Mouse (Mus musculus) midbrain, postnatal 0 days (tissue): Measurements from ENCODE around the gene H2-DMa. TPM values are rescaled to one million over a fixed set of nuclear protein-coding genes. Genes with fewer than 3 reads are reported as not detected.
A peak's percentile ranks its signal among the peaks of the same experiment; 100 is the strongest.

Source experiments
- ATAC-seq: fragments of 200-750 bp; cut with Nextera tagmentation; 2 replicates; pipeline ENCODE4 v1.8.0; 2017; ENCODE audit warnings: moderate number of reproducible peaks, mild to moderate bottlenecking, moderate TSS enrichment, moderate library complexity; ENCODE audit not compliant: low FRiP score
- DNase-seq: peaks from one replicate; pipeline ENCODE4 v3.0.0-alpha.2; 2015; ENCODE audit warnings: low spot score
- H3K27ac ChIP-seq: fragments of 300-500 bp; sonication (generic); 2 replicates; pipeline ENCODE4 v1.5.1; 2014; ENCODE audit warnings: low read depth, mild to moderate bottlenecking, low read length, mixed read lengths
- H3K27me3 ChIP-seq: fragments of 300-500 bp; sonication (generic); 2 replicates; pipeline ENCODE4 v1.6.1; 2014; ENCODE audit warnings: low read length, control low read depth, mixed read lengths; ENCODE audit not compliant: insufficient read depth
- H3K36me3 ChIP-seq: fragments of 300-500 bp; sonication (generic); 2 replicates; pipeline ENCODE4 v1.6.1; 2014; ENCODE audit warnings: low read length, control low read depth, mixed read lengths; ENCODE audit not compliant: insufficient read depth
- H3K4me1 ChIP-seq: fragments of 300-500 bp; sonication (generic); 2 replicates; pipeline ENCODE4 v1.6.1; 2014; ENCODE audit warnings: mild to moderate bottlenecking, control low read depth, antibody characterized with exemption, low read length, mixed read lengths; ENCODE audit not compliant: insufficient read depth
- H3K4me2 ChIP-seq: fragments of 300-500 bp; sonication (generic); 2 replicates; pipeline ENCODE4 v1.6.1; 2014; ENCODE audit warnings: low read depth, mild to moderate bottlenecking, low read length, mixed read lengths; ENCODE audit not compliant: poor library complexity, severe bottlenecking
- H3K4me3 ChIP-seq: fragments of 300-500 bp; sonication (generic); 2 replicates; pipeline ENCODE4 v1.5.1; 2014; ENCODE audit warnings: low read depth, mild to moderate bottlenecking, low read length, moderate library complexity
- H3K9ac ChIP-seq: fragments of 300-500 bp; sonication (generic); replicated peaks from 2 replicates; pipeline ENCODE4 v1.6.1; 2014; ENCODE audit warnings: mild to moderate bottlenecking, low read length, moderate library complexity, mixed read lengths; ENCODE audit not compliant: poor library complexity, severe bottlenecking
- H3K9me3 ChIP-seq: fragments of 300-500 bp; sonication (generic); 2 replicates; pipeline ENCODE4 v1.6.1; 2016; ENCODE audit warnings: low read length, control low read depth
- CTCF ChIP-seq: IDR thresholded peaks from 2 replicates; pipeline ENCODE4 v1.5.1; 2016; ENCODE audit warnings: antibody characterized with exemption, mild to moderate bottlenecking
- WGBS: fragments of 180-500 bp; shearing (Covaris S2); extraction: QIAGEN DNeasy Blood & Tissue Kit; methylation state at CpG from one replicate; pipeline ENCODE4 v1.1.7; 2014; 5-methylcytosine and 5-hydroxymethylcytosine counted together
- polyA plus RNA-seq: library from polyadenylated mRNA; unstranded; fragments of >200 nt; fragmentation: Nextera tagmentation; extraction: Ambion mirVana; gene quantifications from 2 replicates; pipeline ENCODE4 v1.2.1, GENCODE M21; 2015
- total RNA-seq: library from RNA; depleted of rRNA; stranded (reverse); fragments of >200 nt; gene quantifications from 2 replicates; pipeline ENCODE4 v1.2.3, GENCODE M21; 2014

Gene H2-DMa
- total and polyA plus RNA-seq, 2 experiments from 2014 or later, result 23.8 to 26.1 TPM

DNA sequence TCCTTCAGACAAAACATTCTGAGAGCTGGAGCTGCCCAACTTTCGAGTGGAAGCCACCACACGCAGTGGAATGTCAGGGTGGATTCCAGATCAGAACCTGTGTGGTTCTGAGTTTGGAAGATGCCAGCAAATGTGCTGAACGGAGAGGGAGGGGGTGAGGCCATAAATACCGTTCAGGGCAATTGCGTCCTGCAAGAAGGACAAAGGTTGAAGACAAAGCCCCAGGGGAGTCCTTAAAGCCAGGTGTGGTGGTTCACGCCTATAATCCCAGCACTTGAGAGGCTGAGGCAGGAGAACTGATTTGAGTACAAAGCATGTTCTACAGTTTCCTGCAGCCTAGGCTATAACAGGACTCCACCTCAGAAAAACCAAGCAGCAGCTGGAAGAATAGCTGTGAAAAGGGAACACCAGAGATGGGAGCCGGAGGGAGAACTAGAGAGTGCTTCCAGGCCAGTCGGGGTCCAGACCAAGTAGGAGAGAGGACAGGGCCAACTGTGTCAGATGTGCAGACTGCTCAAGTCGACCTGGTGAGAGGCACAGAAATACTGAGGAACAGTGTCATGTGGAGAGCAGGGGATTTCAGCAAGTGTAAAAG lies 7.6 kb downstream of the H2-DMa start:
- H3K27me3 ChIP-seq, result no peaks in the 10 kb centered on the region
- H3K4me3 ChIP-seq, result no peak overlapping the region
- no peak for TF ChIP-seq CTCF
- DNase-seq, result no peak
- H3K4me2 ChIP-seq, result no peak overlapping the region
- no peak for ATAC-seq
- H3K9ac ChIP-seq, result no peak overlapping the region
- H3K9me3 ChIP-seq, result no peaks in the 10 kb centered on the region
- WGBS, result 66% methylated on average over 9 of the region's 9 CpGs
- no peak overlapping the region for H3K27ac ChIP-seq
- H3K4me1 ChIP-seq, result peaks cover 9% of the 10 kb centered on the region
- no peaks in the 10 kb centered on the region for H3K36me3 ChIP-seq

DNA sequence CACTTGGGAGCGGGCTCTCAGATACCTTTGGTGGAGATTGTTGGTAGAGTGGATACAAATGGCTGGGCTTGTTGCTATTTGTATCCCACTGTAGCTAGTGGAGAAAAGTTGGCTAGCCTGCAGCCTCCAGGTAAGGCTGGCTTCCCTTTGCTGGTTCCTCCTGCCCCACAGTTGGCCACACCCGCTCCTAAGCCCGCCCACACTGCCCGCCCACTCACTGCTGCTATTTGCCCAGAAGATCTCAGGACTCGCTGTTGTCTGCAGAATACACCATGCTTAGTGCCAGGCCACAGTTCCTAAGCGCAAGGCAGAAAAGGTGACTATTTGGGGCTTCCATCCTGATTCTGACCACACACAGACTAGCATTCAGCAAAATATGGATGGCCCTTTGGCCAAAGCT lies 8.1 kb downstream of the H2-DMa start:
- H3K4me2 ChIP-seq, result no peak overlapping the region
- H3K9me3 ChIP-seq, result no peaks in the 10 kb centered on the region
- H3K36me3 ChIP-seq, result no peaks in the 10 kb centered on the region
- H3K4me3 ChIP-seq, result no peak overlapping the region
- TF ChIP-seq CTCF, result no peak
- 26% methylated on average over 6 of the region's 6 CpGs for WGBS
- H3K27me3 ChIP-seq, result no peaks in the 10 kb centered on the region
- no peak overlapping the region for H3K9ac ChIP-seq
- no peak overlapping the region for H3K27ac ChIP-seq
- ATAC-seq (no peak), DNase-seq (no peak)
- peaks cover 9% of the 10 kb centered on the region for H3K4me1 ChIP-seq

DNA sequence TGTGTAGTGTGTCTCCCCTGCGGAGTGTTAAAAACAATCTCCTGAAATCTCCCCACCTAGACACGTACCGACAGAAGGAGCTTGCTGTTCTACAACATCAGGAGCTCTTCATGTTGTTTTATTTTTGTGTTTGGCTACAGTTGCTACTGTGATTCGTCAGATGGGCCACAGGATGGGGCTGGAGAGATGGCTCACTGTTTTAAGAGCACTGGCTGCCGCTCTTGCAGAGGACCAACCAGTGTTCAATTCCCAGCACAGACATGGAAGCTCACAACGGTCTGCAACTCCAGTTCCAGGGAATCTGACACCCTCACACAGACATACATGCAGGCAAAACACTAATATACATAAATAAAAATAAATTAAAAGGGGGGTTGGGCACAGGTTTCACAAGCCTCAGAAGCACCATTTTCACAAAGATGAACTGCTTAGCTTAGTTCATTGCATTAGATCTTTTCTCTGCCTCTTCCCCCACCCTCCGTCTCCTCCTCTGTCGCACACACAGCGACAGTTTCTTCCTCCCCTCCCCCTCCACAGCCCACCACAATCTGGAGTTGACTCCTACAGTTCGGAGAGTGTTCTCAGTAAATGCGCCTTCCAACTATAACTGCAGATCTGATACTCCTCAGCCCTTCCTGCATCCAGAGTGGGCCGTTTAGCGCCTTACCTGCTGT lies 9.1 kb downstream of the H2-DMa start:
- DNase-seq, result peak; percentile 36
- no peak overlapping the region for H3K4me3 ChIP-seq
- no peaks in the 10 kb centered on the region for H3K36me3 ChIP-seq
- H3K27me3 ChIP-seq, result no peaks in the 10 kb centered on the region
- no peak overlapping the region for H3K27ac ChIP-seq
- TF ChIP-seq CTCF, result peak; percentile 55
- no peaks in the 10 kb centered on the region for H3K9me3 ChIP-seq
- peaks cover 9% of the 10 kb centered on the region for H3K4me1 ChIP-seq
- no peak overlapping the region for H3K4me2 ChIP-seq
- H3K9ac ChIP-seq, result no peak overlapping the region
- ATAC-seq, result no peak
- WGBS, result 27% methylated on average over 13 of the region's 13 CpGs

GRCm38 (mm10) chr17:34128944-34129791 lies 9.8 kb downstream of the H2-DMa start:
- WGBS, result 25% methylated on average over 18 of the region's 18 CpGs
- Histone ChIP-seq H3K27ac (no peak overlapping the region), H3K4me1 (0 out of 2 replicates have a peak, but pooled peaks cover 2% of the 10 kb centered on the region), H3K36me3 (no peaks in the 10 kb centered on the region), H3K9me3 (no peaks in the 10 kb centered on the region), H3K4me2 (no peak overlapping the region), H3K27me3 (no peaks in the 10 kb centered on the region), H3K4me3 (no peak overlapping the region), H3K9ac (0 out of 2 replicates have a peak overlapping the region, but pooled peaks have one; percentile 9)
- TF ChIP-seq CTCF, result peak; percentile 30
- no peak for DNase-seq
- ATAC-seq, result no peak

DNA sequence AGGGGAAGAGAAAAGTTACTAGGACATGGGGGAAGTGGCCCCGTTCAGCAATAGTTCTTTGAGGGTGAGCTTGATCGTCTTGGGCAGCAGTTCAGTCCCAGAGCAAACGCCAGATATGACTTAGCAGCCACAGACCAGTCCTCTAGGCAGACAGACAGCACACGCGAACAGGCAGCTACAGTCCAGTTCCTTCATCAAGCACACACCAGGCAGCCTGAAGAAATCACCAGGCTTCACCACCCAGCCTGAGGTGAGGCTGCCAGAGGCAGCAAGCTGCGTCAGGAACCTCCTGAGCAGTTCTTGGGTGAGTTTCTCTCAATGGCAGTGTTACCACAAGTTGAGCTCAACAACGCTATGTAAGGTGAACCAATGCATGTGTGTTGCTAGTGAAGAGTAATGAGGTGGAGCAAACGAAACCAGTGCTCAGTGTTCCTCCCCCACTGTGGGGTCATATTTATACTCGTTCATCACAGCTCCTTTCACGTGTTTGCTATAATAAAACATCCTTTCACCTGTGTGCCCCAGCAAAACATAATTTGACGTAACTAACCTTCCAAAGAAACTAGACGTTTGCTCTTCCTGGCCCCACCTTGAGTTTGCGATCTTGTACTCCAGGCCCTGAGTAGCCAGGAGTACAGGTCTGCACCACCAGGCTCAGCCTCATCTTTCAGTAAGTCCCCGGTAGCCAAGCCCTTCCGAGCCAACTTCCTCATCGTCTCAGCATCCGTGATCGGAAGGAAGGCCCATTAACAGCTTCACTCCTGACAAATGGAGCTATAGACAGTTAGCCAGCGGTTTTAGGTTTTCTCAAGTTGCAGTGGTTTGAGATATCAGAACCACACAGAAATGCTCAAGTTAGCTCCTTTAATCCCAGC lies 11.0 kb downstream of the H2-DMa start:
- DNase-seq, result no peak
- H3K9me3 ChIP-seq, result no peaks in the 10 kb centered on the region
- TF ChIP-seq CTCF, result no peak

More for the DNA sequence above, 11.0 kb downstream of the H2-DMa start:
- H3K27me3 ChIP-seq, result no peaks in the 10 kb centered on the region
- no peaks in the 10 kb centered on the region for H3K36me3 ChIP-seq
- WGBS, result 86% methylated on average over 19 of the region's 19 CpGs
- H3K27ac ChIP-seq, result no peak overlapping the region
- ATAC-seq, result no peak
- no peak overlapping the region for H3K4me2 ChIP-seq
- H3K4me3 ChIP-seq, result no peak overlapping the region
- H3K4me1 ChIP-seq, result 0 out of 2 replicates have a peak, but pooled peaks cover 2% of the 10 kb centered on the region
- no peak overlapping the region for H3K9ac ChIP-seq
